Mouse (Mus musculus) heart, adult 2 months (tissue): ENCODE results near the gene Spaca7. TPM values are rescaled to one million over a fixed set of nuclear protein-coding genes. Genes with fewer than 3 reads are reported as not detected.
"Not testable (repeated sequence)": the region's sequence is repeated elsewhere in the genome, so short reads cannot be mapped to it uniquely, and the experiment has no call there.

Source experiments
- DNase-seq, 2 experiments: peaks; one replicate each; pipeline ENCODE4 v3.0.0; 2021
- H3K27ac ChIP-seq: fragments of 200-600 bp; 2 replicates; pipeline ENCODE4 v1.8.1; 2022
- H3K27me3 ChIP-seq: fragments of 200-500 bp; 2 replicates; pipeline ENCODE4 v1.6.1; 2012; ENCODE audit warnings: mild to moderate bottlenecking, low read length, inconsistent platforms, mixed read lengths; ENCODE audit not compliant: control insufficient read depth, insufficient read depth
- H3K36me3 ChIP-seq: fragments of 200-500 bp; 2 replicates; pipeline ENCODE4 v1.6.1; 2012; ENCODE audit warnings: low read length, inconsistent platforms; ENCODE audit not compliant: control insufficient read depth, insufficient read depth
- H3K4me1 ChIP-seq: fragments of 200-500 bp; 2 replicates; pipeline ENCODE4 v1.6.1; 2011; ENCODE audit warnings: low read length; ENCODE audit not compliant: control insufficient read depth, insufficient read depth
- H3K4me3 ChIP-seq: fragments of 200-600 bp; 2 replicates; pipeline ENCODE4 v1.8.1; 2022
- H3K79me2 ChIP-seq: fragments of 200-500 bp; replicated peaks from 2 replicates; pipeline ENCODE4 v1.6.1; 2012; ENCODE audit warnings: mild to moderate bottlenecking, inconsistent platforms, low read length, moderate library complexity, mixed read lengths; ENCODE audit not compliant: control insufficient read depth, insufficient read depth
- H3K9ac ChIP-seq: fragments of 200-500 bp; 2 replicates; pipeline ENCODE4 v1.6.1; 2012; ENCODE audit warnings: low read depth, mild to moderate bottlenecking, control low read depth, inconsistent platforms, low read length, mixed read lengths
- CTCF ChIP-seq: fragments of 200-600 bp; IDR thresholded peaks from 2 replicates; pipeline ENCODE4 v1.8.1; 2022; ENCODE audit warnings: antibody characterized with exemption, mild to moderate bottlenecking, moderate library complexity
- EP300 ChIP-seq: fragments of 200-500 bp; IDR thresholded peaks from 2 replicates; pipeline ENCODE4 v1.6.1; 2011; ENCODE audit warnings: low read depth, low read length, control low read depth; ENCODE audit not compliant: insufficient read depth
- POLR2A ChIP-seq: fragments of 200-500 bp; IDR thresholded peaks from 2 replicates; pipeline ENCODE4 v1.6.1; 2011; ENCODE audit warnings: mild to moderate bottlenecking, low read depth, low read length, control low read depth; ENCODE audit not compliant: insufficient read depth
- WGBS: fragments of 180-500 bp; shearing (Covaris S2); methylation state at CpG from one replicate; pipeline ENCODE4 v1.1.7; 2018; 5-methylcytosine and 5-hydroxymethylcytosine counted together
- intact Hi-C: fragments of 180-260 bp; cut with DNase I; formaldehyde crosslinking; loops from one replicate; pipeline ENCODE4 v1.15.1; 2025
- polyA plus RNA-seq: library from polyadenylated mRNA; depleted of rRNA; stranded (reverse); fragments of >200 nt; gene quantifications from 2 replicates; pipeline ENCODE4 v1.2.3, GENCODE M21; 2012
- total RNA-seq, 2 experiments: library from RNA; stranded (reverse); gene quantifications; 2 replicates each; pipeline ENCODE4 v1.2.3; 2021

Gene Spaca7
- total and polyA plus RNA-seq, 3 experiments, result not detected

GRCm38 (mm10) chr8:12564307-12564706, 8.5 kb upstream of the Spaca7 start:
- no peak overlapping the region for H3K27ac ChIP-seq
- H3K4me1 ChIP-seq, result no peaks in the 10 kb centered on the region
- no peak for DNase-seq
- intact Hi-C loops, result loop anchor here (1.0 kb wide), 1 partner anchor 607 kb away; no protein-coding TSS in a partner anchor
- no peaks in the 10 kb centered on the region for H3K36me3 ChIP-seq
- no peaks in the 10 kb centered on the region for H3K27me3 ChIP-seq
- TF ChIP-seq POLR2A, result no peak
- peak; percentile 74 for TF ChIP-seq CTCF
- WGBS, result 6% methylated on average over 4 of the region's 4 CpGs
- no peaks in the 10 kb centered on the region for H3K79me2 ChIP-seq
- H3K4me3 ChIP-seq, result no peak overlapping the region
- H3K9ac ChIP-seq, result no peak overlapping the region

- H3K9ac ChIP-seq, result no peak overlapping the region
- TF ChIP-seq POLR2A (no peak), EP300 (no peak), CTCF (no peak)
- no peak overlapping the region for H3K4me3 ChIP-seq
- H3K79me2 ChIP-seq, result no peaks in the 10 kb centered on the region
- no peak overlapping the region for H3K27ac ChIP-seq
- H3K4me1 ChIP-seq, result no peaks in the 10 kb centered on the region
- no peaks in the 10 kb centered on the region for H3K27me3 ChIP-seq
- H3K36me3 ChIP-seq, result no peaks in the 10 kb centered on the region
- 72% methylated on average over 10 of the region's 10 CpGs for WGBS
- no peak for DNase-seq
- intact Hi-C loops, result no loop called here
These were observed 7.3 kb upstream of the Spaca7 start for GRCm38 (mm10) chr8:12565488-12565887.

GRCm38 (mm10) chr8:12566509-12566908, 6.3 kb upstream of the Spaca7 start:
- Histone ChIP-seq H3K4me3 (no peak overlapping the region), H3K27ac (no peak overlapping the region), H3K9ac (no peak overlapping the region), H3K36me3 (no peaks in the 10 kb centered on the region), H3K27me3 (no peaks in the 10 kb centered on the region), H3K79me2 (no peaks in the 10 kb centered on the region), H3K4me1 (no peaks in the 10 kb centered on the region)
- WGBS, result 57% methylated on average over 7 of the region's 7 CpGs
- TF ChIP-seq POLR2A, result no peak
- TF ChIP-seq CTCF, result no peak
- no peak for TF ChIP-seq EP300
- intact Hi-C loops, result no loop called here
- no peak for DNase-seq

- H3K79me2 ChIP-seq, result no peaks in the 10 kb centered on the region
- 44% methylated on average over 5 of the region's 5 CpGs for WGBS
These were observed 3.2 kb downstream of the Spaca7 start for GRCm38 (mm10) chr8:12576003-12576402.

GRCm38 (mm10) chr8:12576739-12577138, 3.9 kb downstream of the Spaca7 start:
- no peak for TF ChIP-seq CTCF
- TF ChIP-seq EP300, result no peak
- TF ChIP-seq POLR2A, result no peak
- Histone ChIP-seq H3K36me3 (no peaks in the 10 kb centered on the region), H3K27me3 (0 out of 2 replicates have a peak, but pooled peaks cover 1% of the 10 kb centered on the region), H3K4me1 (no peaks in the 10 kb centered on the region), H3K4me3 (no peak overlapping the region), H3K9ac (no peak overlapping the region), H3K79me2 (no peaks in the 10 kb centered on the region), H3K27ac (no peak overlapping the region)
- no peak for DNase-seq
- 77% methylated on average over 6 of the region's 6 CpGs for WGBS
- intact Hi-C loops, result no loop called here

More at GRCm38 (mm10) chr8:12576003-12576402, 3.2 kb downstream of the Spaca7 start:
- DNase-seq, result no peak
- no peak for TF ChIP-seq CTCF
- no peak for TF ChIP-seq POLR2A
- no peak for TF ChIP-seq EP300
- Histone ChIP-seq H3K9ac (no peak overlapping the region), H3K36me3 (no peaks in the 10 kb centered on the region), H3K27ac (no peak overlapping the region), H3K4me3 (no peak overlapping the region), H3K27me3 (0 out of 2 replicates have a peak, but pooled peaks cover 1% of the 10 kb centered on the region), H3K4me1 (no peaks in the 10 kb centered on the region)
- intact Hi-C loops, result no loop called here

GRCm38 (mm10) chr8:12579339-12579999, 6.6 kb downstream of the Spaca7 start:
- H3K9ac ChIP-seq, H3K79me2 ChIP-seq, DNase-seq, H3K4me1 ChIP-seq, H3K4me3 ChIP-seq, H3K27me3 ChIP-seq, H3K36me3 ChIP-seq, H3K27ac ChIP-seq, intact Hi-C loops: not testable (repeated sequence)
- 74% methylated on average over 19 of the region's 19 CpGs for WGBS
